Mouse (Mus musculus): ENCODE results near the gene Vdac2.

GRCm38 (mm10) chr14:21776201-21776600 lies 48.8 kb upstream of the Vdac2 start:
- TF ChIP-seq CTCF (IDR thresholded peaks at IDR 0.05; ENCODE audit: control insufficient read depth, insufficient read depth, insufficient replicate concordance, low read depth, low read length) (no peak), POLR2A (IDR thresholded peaks at IDR 0.05; ENCODE audit: control insufficient read depth, low read depth, low read length) (no peak)
